Mouse (Mus musculus) C2C12 (cell line): ENCODE measurements at regions not wholly inside any gene's neighbourhood (a gene's known extent, or its start where the extent isn't known, plus 50 kb on each side); places are given as distances from the start of the nearest gene placed in this dataset.

Source experiments
- CEBPB ChIP-seq: IDR thresholded peaks from one replicate; pipeline ENCODE4 v1.6.1; 2011; ENCODE audit warnings: low read depth, mild to moderate bottlenecking, control low read depth, moderate library complexity
- CTCF ChIP-seq: IDR thresholded peaks from one replicate; pipeline ENCODE4 v1.5.1; 2011; ENCODE audit not compliant: control insufficient read depth, insufficient read depth, insufficient read length
- MYOD1 ChIP-seq: IDR thresholded peaks from one replicate; pipeline ENCODE4 v1.6.1; 2011; ENCODE audit warnings: low read depth; ENCODE audit not compliant: control insufficient read depth, insufficient read length
- MYOG ChIP-seq: IDR thresholded peaks from one replicate; pipeline ENCODE4 v1.6.1; 2011; ENCODE audit not compliant: control insufficient read depth, insufficient read length; ENCODE audit errors: extremely low read depth

- no peak for TF ChIP-seq CTCF
- TF ChIP-seq MYOD1 = no peak
- no peak for TF ChIP-seq MYOG
- no peak for TF ChIP-seq CEBPB
These were observed 69.4 kb upstream of the Man2a1 start for GRCm38 (mm10) chr17:64531150-64531549.
